Mouse (Mus musculus) liver, embryonic 14.5 days (tissue): ENCODE data around the gene Capn11.

ENCODE experiments used
- CTCF ChIP-seq: IDR thresholded peaks from 2 replicates; pipeline ENCODE4 v1.5.1; 2016; ENCODE audit warnings: antibody characterized with exemption, low read depth, control low read depth
- EP300 ChIP-seq: IDR thresholded peaks from 2 replicates; pipeline ENCODE4 v1.6.1; 2016; ENCODE audit warnings: antibody characterized with exemption, low read depth

DNA sequence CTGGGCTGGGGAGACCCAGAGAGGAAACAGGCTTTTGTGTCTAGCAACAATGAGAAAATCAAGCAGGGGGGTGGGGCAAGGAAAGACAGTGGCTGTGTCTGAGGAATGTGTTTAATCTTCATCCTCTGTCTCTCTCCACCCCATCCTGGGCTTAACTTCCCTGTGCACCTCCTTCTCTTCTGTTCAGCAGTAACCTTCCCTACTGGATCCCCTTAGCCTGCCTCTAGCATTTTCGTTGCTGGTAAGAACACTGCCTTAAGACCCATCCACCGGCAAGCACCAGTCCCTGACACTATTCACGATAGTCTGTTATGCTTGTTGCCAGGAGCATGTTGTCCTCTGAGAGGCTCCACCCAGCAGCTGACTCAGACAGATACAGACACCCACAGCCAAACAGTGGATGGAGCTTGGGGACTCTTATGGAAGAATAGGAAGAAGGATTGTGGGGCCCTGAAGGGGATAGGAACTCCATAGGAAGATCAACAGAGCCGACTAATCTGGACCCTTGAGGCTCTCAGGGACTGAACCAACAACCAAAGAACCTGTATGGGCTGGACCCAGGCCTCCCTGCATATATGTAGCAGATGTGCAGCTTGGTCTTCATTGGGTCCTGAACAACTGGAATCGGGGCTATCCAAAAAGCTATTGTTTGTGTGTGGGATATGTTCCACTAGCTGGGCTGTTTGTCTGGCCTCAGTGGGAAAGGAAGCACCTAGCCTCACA is 48.8 kb downstream of the Capn11 start:
- TF ChIP-seq CTCF (no peak), EP300 (peak; percentile 64)
